Mouse (Mus musculus) left cerebral cortex, postnatal 25 days (tissue): ENCODE measurements around the gene Serp2. TPM values are rescaled to one million over a fixed set of nuclear protein-coding genes. Genes with fewer than 3 reads are reported as not detected.

Source experiments
- DNase-seq, 2 experiments: peaks; one replicate each; pipeline ENCODE4 v3.0.0; 2022; ENCODE audit warnings: low spot score in 2 of 2, mixed read lengths in 1 of 2
- intact Hi-C: fragments of 180-260 bp; cut with DNase I; formaldehyde crosslinking; loops from one replicate; pipeline ENCODE4 v1.15.1; 2025
- total RNA-seq, 2 experiments: library from RNA; stranded (reverse); gene quantifications; 2 replicates each; pipeline ENCODE4 v1.2.3; 2021

Serp2 gene
- total RNA-seq, 2 experiments from 2014 or later: 175 to 186 TPM

GRCm38 (mm10) chr14:76532257-76533169 is 24.2 kb downstream of the Serp2 start:
- DNase-seq: no peak
- intact Hi-C loops: no loop called here

DNA sequence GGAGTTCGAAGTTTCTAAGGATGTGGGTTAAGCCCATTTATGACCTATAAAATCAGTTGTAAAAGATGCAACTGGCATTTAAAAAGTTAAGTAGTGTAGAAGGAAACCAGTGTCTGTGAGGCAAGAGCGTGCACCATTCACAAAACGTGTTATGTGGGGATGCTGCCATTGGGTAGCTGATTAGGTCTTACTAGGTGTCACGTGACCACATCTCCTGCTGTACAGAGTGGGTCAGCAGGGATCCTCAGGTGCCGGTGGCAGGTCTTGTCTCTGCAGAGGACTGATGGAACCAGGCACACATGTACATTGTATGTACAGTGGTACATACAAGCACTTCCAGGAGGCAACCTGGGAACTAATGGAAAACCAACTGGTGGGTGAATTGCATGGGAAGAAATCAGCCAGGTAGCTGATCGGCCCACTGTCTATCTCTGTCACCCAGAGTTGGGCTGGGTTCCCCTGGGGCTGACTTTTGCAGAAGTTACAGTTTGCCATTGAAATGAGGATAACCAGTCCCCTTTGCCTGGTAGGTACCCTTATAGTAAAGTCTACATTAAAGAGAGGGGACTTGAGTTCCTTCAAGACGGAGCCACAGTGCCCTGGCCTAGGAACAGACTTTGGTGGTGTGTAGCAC is 25.5 kb downstream of the Serp2 start:
- no peak for DNase-seq

GRCm38 (mm10) chr14:76528641-76529040 is 28.0 kb downstream of the Serp2 start:
- DNase-seq: no peak
- intact Hi-C loops: no loop called here

More for the DNA sequence above, 25.5 kb downstream of the Serp2 start:
- intact Hi-C loops: no loop called here

GRCm38 (mm10) chr14:76527758-76528313 is 28.9 kb downstream of the Serp2 start:
- DNase-seq: no peak
- intact Hi-C loops: no loop called here

DNA sequence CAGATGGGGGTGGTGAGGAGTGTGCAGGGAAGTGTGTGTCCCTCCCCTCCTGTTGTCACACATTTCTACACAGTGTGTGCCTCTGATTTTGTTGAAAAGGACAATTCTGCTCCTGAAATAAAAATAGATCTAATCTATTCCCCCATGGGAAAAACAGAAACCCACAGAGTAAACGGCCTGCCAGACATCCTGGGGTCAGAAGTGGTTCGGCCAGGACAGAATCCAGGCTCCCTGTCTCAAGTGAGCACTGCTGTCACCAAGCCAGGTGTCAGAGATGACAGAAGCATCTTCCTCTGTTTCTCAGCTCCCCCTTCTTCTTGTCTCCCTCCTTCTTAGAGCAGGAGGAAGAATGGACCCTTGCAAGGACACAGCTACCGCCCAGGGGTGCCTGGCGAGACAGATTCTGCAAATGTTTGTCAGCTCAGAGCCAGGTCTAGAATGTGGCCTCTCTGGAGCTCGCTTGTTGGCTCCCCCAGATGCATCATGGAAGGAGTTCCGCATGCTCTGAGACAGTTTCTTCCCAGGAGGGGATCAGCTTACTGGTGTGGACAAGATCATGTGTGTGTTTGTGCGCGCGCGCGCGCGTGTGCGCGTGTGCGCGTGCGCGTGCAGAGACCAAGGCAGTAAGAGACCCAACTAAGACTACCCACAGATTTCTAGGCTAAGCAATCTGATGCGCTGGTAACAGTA is 29.5 kb downstream of the Serp2 start:
- no peak for DNase-seq
- intact Hi-C loops: no loop called here

DNA sequence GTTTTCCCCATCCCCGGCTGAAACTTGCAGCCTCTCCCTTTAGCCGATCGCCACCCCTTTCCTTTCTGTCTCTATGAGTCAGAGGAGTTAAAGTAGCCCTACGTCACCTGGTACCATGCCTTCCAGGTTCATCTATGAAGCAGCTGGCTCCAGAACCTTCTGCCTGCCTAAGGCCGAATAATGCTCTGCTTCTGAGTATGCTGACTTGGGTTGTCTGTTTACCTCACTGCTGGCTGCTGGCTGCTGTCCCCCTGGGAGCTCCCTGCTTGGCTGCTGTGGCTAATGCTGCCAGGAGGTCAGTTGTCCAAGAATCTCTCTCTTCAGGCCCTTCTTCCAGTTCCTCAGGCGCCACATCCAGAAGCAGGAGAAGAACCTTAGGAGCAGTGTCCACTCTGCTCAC is 30.2 kb downstream of the Serp2 start:
- DNase-seq: no peak
- intact Hi-C loops: no loop called here

DNA sequence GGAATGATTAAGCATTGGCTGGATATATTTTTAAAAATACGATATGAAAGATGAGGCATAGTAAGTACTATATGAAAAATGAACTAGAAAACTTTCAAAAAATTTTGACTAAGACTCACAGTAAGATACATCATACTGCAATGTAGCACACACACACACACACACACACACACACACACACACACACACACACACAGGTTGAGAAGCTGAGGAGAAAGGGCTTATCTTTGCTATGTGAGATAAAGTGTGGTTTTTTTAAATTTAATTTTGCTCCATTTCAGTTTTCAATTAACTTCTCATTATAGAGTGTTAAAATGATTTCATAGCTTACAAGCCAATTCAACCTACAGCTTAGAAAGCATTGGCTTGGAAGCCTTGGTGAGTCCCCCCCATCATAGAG is 33.3 kb downstream of the Serp2 start:
- intact Hi-C loops: no loop called here
- no peak for DNase-seq

GRCm38 (mm10) chr14:76521308-76521707 is 35.4 kb downstream of the Serp2 start:
- DNase-seq: no peak
- intact Hi-C loops: no loop called here

- no peak for DNase-seq
- intact Hi-C loops: no loop called here
These were observed 36.1 kb downstream of the Serp2 start for GRCm38 (mm10) chr14:76520606-76521005.

DNA sequence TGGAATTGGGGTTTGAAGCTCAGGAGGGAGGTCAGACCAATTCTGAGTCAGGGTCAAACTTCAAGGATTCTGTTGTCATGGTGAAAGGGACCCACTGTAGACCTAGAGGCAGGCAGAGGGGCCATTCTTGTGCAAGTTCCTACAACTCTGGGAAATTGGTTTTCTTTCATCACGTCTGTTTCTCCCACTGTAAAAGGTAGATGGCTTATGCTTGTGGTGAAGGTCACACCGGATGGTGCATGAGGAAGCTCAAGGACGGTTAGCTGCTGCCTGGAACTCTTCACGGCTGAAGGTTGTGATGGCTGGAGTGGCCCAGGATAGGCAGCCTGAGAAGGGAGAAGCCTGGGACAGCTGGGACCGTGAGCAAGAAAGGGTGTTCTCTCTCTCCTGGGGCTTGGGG is 38.5 kb downstream of the Serp2 start:
- intact Hi-C loops: no loop called here

DNA sequence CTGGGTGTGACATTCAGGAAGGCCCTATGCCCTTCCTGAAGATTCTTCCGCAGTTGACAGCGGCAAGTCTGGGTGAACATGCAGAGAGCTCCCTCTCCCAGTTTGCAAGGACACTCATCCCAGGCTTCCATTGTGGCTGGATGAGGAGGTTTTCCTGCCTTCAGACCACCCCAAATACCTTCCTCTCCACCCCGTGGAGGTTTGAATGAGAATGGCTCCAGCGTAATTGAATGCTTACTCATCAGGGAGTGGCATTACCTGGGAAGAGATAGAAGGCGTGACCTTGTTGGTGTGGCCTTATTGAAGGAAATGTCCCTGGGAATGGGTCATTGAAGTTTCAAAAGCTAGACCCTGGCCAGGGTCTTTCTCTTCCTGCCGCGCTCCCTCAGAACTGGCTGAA is 41.1 kb downstream of the Serp2 start:
- no peak for DNase-seq
- intact Hi-C loops: no loop called here

More for the DNA sequence above, 38.5 kb downstream of the Serp2 start:
- no peak for DNase-seq

DNA sequence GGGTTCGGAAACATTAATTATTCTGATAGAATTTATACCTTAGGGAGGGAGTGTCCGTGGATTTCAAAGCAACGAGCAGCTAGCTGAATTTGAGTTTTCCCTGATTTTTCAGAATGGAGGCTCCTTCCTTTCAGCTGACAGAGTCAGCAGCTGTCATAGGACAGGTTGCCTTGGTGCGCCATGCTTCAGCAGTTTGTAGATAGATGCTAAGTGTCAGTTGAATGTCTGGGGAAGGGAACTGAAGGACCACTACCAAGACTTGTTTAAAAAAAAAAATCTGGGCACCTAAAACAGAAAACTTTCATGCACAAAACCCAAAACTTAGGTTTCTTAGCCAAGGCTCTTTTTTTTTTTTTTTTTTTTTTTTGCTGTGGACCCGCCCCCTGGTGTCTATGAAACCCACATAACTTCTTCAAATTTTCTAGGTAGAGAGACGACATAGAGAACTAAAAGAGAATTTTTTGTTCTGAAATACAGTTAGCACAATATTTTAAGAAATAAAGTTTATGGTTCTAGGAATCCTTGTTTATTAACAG is 42.6 kb downstream of the Serp2 start:
- intact Hi-C loops: no loop called here
- DNase-seq: no peak

DNA sequence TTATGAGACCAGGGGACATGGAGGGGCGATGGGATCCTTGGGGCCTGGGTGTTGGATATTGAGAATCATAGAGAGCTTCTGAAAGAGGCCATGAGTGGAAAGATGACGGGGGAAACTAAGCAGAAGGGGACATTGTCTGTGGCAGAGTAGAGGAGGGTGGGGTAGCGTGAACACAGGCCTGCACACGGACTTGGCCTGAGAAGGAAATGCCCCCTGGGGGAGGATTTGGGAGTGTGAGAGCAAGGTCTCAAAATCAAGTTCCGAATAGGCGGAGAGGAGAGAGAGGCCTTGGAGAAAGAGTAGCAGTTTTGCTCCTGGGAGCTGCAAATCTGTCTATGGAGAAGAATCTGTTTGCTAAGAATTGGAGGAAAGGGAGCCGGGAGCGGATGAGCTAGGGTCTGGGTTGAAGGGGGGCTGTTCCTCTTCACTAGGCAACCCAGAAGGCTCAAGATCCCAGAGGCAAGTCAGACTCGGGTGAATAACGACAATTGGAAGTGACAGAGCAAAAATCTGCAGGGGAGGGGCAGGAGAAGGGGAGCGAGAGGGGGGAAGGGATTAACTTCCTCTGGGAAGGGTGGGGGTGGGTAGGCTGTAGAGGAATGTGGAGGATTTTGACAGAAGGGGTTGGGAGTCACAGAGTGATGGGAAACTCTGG is 43.2 kb downstream of the Serp2 start:
- DNase-seq: no peak
- intact Hi-C loops: no loop called here

GRCm38 (mm10) chr14:76511971-76512370 is 44.7 kb downstream of the Serp2 start:
- intact Hi-C loops: no loop called here
- DNase-seq: no peak

- DNase-seq: peak in 1 of 2 experiments; percentile 55
- intact Hi-C loops: loop anchor here (5.0 kb wide), 3 partner anchors 104 to 269 kb away; no protein-coding TSS in a partner anchor
These were observed 48.0 kb downstream of the Serp2 start for GRCm38 (mm10) chr14:76508701-76509100.

- no peak for DNase-seq
- intact Hi-C loops: loop anchor here (5.0 kb wide), 3 partner anchors 104 to 269 kb away; no protein-coding TSS in a partner anchor
These were observed 48.7 kb downstream of the Serp2 start for GRCm38 (mm10) chr14:76507804-76508500.

GRCm38 (mm10) chr14:76507357-76507756 is 49.3 kb downstream of the Serp2 start:
- intact Hi-C loops: loop anchor here (5.0 kb wide), 3 partner anchors 105 to 270 kb away; no protein-coding TSS in a partner anchor
- DNase-seq: no peak

GRCm38 (mm10) chr14:76506425-76507205 is 50.1 kb downstream of the Serp2 start:
- intact Hi-C loops: loop anchor here (5.0 kb wide), 3 partner anchors 106 to 271 kb away; no protein-coding TSS in a partner anchor
- DNase-seq: peak in 1 of 2 experiments; percentile 46
